Mouse (Mus musculus): Measurements from ENCODE around the gene Rcc2. TPM values are rescaled to one million over a fixed set of nuclear protein-coding genes. Genes with fewer than 3 reads are reported as not detected.
A peak's percentile ranks its signal among the peaks of the same experiment; 100 is the strongest.

Rcc2 gene
- total RNA-seq (2012; rRNA removed) (244 and 249 TPM in 2 replicates), total RNA-seq (2014; rRNA removed) (187 TPM in 2 replicates), polyA plus RNA-seq (2012; ENCODE audit: insufficient read length, low read depth) (319 and 348 TPM in 2 replicates)

DNA sequence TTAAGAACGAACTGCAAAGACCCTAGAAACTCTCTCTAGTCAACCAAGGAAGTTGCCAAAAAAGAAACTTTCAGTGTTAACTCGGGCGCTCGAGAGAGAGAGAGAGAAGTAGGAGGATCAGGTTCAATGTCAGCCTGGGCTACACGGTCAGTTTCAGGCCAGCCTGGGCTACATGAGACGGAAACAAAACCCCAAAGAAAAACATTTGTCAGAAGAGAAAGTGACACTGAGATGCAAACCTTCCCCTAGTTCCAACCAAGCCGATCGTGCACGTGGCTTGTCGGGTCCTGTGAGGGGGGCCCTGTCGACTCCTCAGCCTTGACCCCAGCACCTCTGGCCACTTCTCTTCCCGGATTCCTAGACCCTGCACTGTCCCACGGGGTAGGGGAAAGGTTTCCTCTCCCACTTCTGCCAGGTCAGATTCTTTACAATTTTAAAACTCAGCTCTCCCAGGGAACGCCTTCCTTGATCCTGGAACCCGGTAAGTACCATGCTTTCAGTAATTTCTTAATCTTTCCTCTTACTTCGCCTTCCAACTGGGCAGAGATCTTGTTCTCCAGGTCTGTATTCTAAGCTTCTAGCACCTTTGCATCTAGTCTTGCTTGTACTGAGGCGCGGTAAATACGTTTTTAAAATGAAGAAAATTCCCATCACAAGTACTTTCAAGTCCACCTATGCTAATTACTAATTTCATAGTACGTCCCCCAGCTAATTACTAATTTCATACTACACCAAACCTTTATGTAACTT is at the start of gene Rcc2:
Rcc2 (plus strand) TSS at position 273 of the 750 bp plus-strand sequence.
- peak; percentile 59 for DNase-seq (ENCODE audit: extremely low read depth)
- peak within 1 kb of the TSS; percentile 99 for H3K27ac ChIP-seq (ENCODE audit: insufficient read depth, low read depth)

DNA sequence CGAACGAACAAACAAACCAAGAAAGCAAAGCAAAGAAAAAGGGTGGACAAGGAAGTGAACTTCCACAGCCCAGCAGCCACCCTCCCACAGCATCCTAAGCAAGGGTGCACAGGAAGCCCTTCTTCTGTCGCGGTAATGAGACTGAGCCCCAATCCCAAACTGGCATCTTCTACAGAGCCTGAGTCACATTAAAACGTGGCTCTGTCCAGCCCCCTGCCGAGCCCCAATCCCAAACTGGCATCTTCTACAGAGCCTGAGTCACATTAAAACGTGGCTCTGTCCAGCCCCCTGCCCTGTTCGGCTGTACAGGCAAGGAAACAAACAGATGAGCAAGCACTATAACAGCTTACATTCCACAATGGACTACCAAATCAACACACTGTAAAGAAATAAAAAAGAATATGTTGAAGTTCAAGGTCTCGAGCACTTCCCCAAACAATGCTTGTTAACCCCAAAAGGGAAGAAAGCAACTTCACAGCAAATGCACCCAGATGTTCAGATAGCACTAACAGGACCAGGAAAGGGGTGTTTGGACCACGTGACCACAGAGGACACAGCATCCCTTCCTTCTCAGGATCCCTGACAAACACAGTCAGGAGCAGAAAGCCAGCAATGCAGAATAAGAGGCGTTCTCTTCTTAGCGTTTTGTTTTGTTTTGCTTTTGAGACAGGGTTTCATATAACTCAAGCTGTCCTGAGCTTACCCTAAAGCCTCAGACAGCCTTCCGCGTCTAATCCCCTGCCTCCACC is 46.3 kb upstream of the Rcc2 start:
- peak overlapping the region; percentile 23; the same call in 1 of the 2 replicates for H3K4me2 ChIP-seq (ENCODE audit: insufficient read depth, low read depth, poor library complexity, severe bottlenecking)
- peaks cover 84% of the 10 kb centered on the region for H3K27me3 ChIP-seq (replicated peaks)
- H3K9ac ChIP-seq (ENCODE audit: insufficient read depth, low read depth) = no peak overlapping the region
- in situ Hi-C loops (cut with MboI; ENCODE audit: low pct_ligation_motif_present, low pct_unique_long_range_greater_than_20kb, low sequenced_read_pairs) (no loop called here), dilution Hi-C loops (cut with MboI; ENCODE audit: extremely low pct_ligation_motif_present, extremely low pct_unique_long_range_greater_than_20kb, low sequenced_read_pairs) (no loop called here)
- H3K4me1 ChIP-seq (ENCODE audit: control insufficient read depth in 1 of 2, insufficient read depth in 2 of 2) = no peaks in the 10 kb centered on the region
- no peaks in the 10 kb centered on the region for H3K79me2 ChIP-seq (replicated peaks; ENCODE audit: control insufficient read depth, extremely low read depth, insufficient read depth, poor library complexity, severe bottlenecking)
- no peak for TF ChIP-seq GABPA (IDR thresholded peaks at IDR 0.05; ENCODE audit: insufficient replicate concordance, low read depth, low read length)
- no peak for TF ChIP-seq ZKSCAN1 (IDR thresholded peaks at IDR 0.05; ENCODE audit: borderline replicate concordance, low read depth, low read length)
- TF ChIP-seq RCOR1 (conservative IDR thresholded peaks at IDR 0.05; ENCODE audit: low read depth, low read length) = no peak
- no peak for TF ChIP-seq MAX (IDR thresholded peaks at IDR 0.05; ENCODE audit: low read length)
- TF ChIP-seq SMC3 (IDR thresholded peaks at IDR 0.05; ENCODE audit: low read depth, low read length) = no peak
- TF ChIP-seq PAX5 (IDR thresholded peaks at IDR 0.05; ENCODE audit: low read length) = no peak
- TF ChIP-seq UBTF (IDR thresholded peaks at IDR 0.05; ENCODE audit: low read depth, low read length) = no peak
- no peak for TF ChIP-seq MYC (IDR thresholded peaks at IDR 0.05; ENCODE audit: low read depth, low read length)
- TF ChIP-seq TCF12 (IDR thresholded peaks at IDR 0.05; ENCODE audit: low read depth, low read length) = no peak
- peak; percentile 18; the same call in 1 of the 2 replicates for TF ChIP-seq USF1 (IDR thresholded peaks at IDR 0.05; ENCODE audit: low read depth, low read length)
- TF ChIP-seq USF2 (conservative IDR thresholded peaks at IDR 0.05; ENCODE audit: low read depth, low read length) = 0 out of 2 replicates have a peak, but pooled peaks have one; percentile 13
- no peak for TF ChIP-seq JUND (conservative IDR thresholded peaks at IDR 0.05; ENCODE audit: low read depth, low read length)
- DNase-seq (ENCODE audit: extremely low read depth) = no peak
- no peak overlapping the region for H3K4me3 ChIP-seq (replicated peaks in 1 of 3; ENCODE audit: low read depth in 2 of 3, low read length in 2 of 3, poor library complexity in 1 of 3)
- H3K9me3 ChIP-seq (replicated peaks; ENCODE audit: low read length) = no peaks in the 10 kb centered on the region
- no peaks in the 10 kb centered on the region for H3K36me3 ChIP-seq (replicated peaks in 1 of 2; ENCODE audit: control insufficient read depth in 1 of 2, insufficient read depth in 1 of 2, low read length in 1 of 2)
- no peak overlapping the region for H3K27ac ChIP-seq (ENCODE audit: insufficient read depth, low read depth)

More for the DNA sequence above, at the start of gene Rcc2:
- 0 out of 2 replicates have a peak, but pooled peaks have one; percentile 3 for TF ChIP-seq ZMIZ1 (IDR thresholded peaks at IDR 0.05; ENCODE audit: low read depth, low read length)
- TF ChIP-seq MXI1 (IDR thresholded peaks at IDR 0.05; ENCODE audit: low read depth, low read length) = peak; percentile 33
- TF ChIP-seq ZNF384 (IDR thresholded peaks at IDR 0.05; ENCODE audit: low read depth, low read length) = no peak
- TF ChIP-seq CHD2 (IDR thresholded peaks at IDR 0.05; ENCODE audit: low read length) = no peak
- TF ChIP-seq CTCF (conservative IDR thresholded peaks at IDR 0.05 in 1 of 2, IDR thresholded peaks at IDR 0.05 in 1 of 2; ENCODE audit: low read depth in 2 of 2, low read length in 2 of 2) = no peak
- no peak for TF ChIP-seq RAD21 (IDR thresholded peaks at IDR 0.05; ENCODE audit: low read depth, low read length)
- TF ChIP-seq IRF4 (IDR thresholded peaks at IDR 0.05; ENCODE audit: low read depth, low read length) = no peak
- no peak for TF ChIP-seq ZKSCAN1 (IDR thresholded peaks at IDR 0.05; ENCODE audit: borderline replicate concordance, low read depth, low read length)
- no peak for TF ChIP-seq MEF2A (IDR thresholded peaks at IDR 0.05; ENCODE audit: borderline replicate concordance, low read depth, low read length)
- TF ChIP-seq KAT2A (IDR thresholded peaks at IDR 0.05; ENCODE audit: insufficient replicate concordance, low read length) = no peak
- no peak for TF ChIP-seq ETS1 (conservative IDR thresholded peaks at IDR 0.05; ENCODE audit: low read depth, low read length)
- TF ChIP-seq MYC (IDR thresholded peaks at IDR 0.05; ENCODE audit: low read depth, low read length) = peak; percentile 90
- TF ChIP-seq POLR2AphosphoS2 (IDR thresholded peaks at IDR 0.05; ENCODE audit: low read depth, low read length) = no peak
- TF ChIP-seq E2F4 (IDR thresholded peaks at IDR 0.05; ENCODE audit: insufficient replicate concordance, low read depth, low read length) = no peak
- TF ChIP-seq USF2 (conservative IDR thresholded peaks at IDR 0.05; ENCODE audit: low read depth, low read length) = no peak
- TF ChIP-seq MAFK (IDR thresholded peaks at IDR 0.05; ENCODE audit: insufficient replicate concordance, low read length) = no peak
- no peak for TF ChIP-seq USF1 (IDR thresholded peaks at IDR 0.05; ENCODE audit: low read depth, low read length)
- no peak for TF ChIP-seq EP300 (IDR thresholded peaks at IDR 0.05; ENCODE audit: low read length)
- TF ChIP-seq TBP (conservative IDR thresholded peaks at IDR 0.05; ENCODE audit: low read depth, low read length) = no peak
- no peak for TF ChIP-seq SMC3 (IDR thresholded peaks at IDR 0.05; ENCODE audit: low read depth, low read length)
- TF ChIP-seq RCOR1 (conservative IDR thresholded peaks at IDR 0.05; ENCODE audit: low read depth, low read length) = no peak
- TF ChIP-seq ELF1 (IDR thresholded peaks at IDR 0.05; ENCODE audit: low read depth, low read length) = 0 out of 2 replicates have a peak, but pooled peaks have one; percentile 5
- TF ChIP-seq BHLHE40 (IDR thresholded peaks at IDR 0.05; ENCODE audit: low read depth, low read length) = peak; percentile 77
- TF ChIP-seq MAX (IDR thresholded peaks at IDR 0.05; ENCODE audit: low read length) = peak; percentile 79
- TF ChIP-seq HCFC1 (IDR thresholded peaks at IDR 0.05; ENCODE audit: low read depth, low read length) = no peak
- TF ChIP-seq POLR2A (IDR thresholded peaks at IDR 0.05; ENCODE audit: low read depth, low read length) = no peak
- TF ChIP-seq GABPA (IDR thresholded peaks at IDR 0.05; ENCODE audit: insufficient replicate concordance, low read depth, low read length) = no peak
- TF ChIP-seq TCF12 (IDR thresholded peaks at IDR 0.05; ENCODE audit: low read depth, low read length) = no peak
- TF ChIP-seq MAZ (IDR thresholded peaks at IDR 0.05; ENCODE audit: low read depth, low read length) = no peak
- TF ChIP-seq UBTF (IDR thresholded peaks at IDR 0.05; ENCODE audit: low read depth, low read length) = no peak
- TF ChIP-seq NELFE (IDR thresholded peaks at IDR 0.05; ENCODE audit: low read depth, low read length) = no peak; the same call in 1 of the 2 replicates
- TF ChIP-seq SIN3A (IDR thresholded peaks at IDR 0.05; ENCODE audit: low read length) = 0 out of 2 replicates have a peak, but pooled peaks have one; percentile 65
- Histone ChIP-seq H3K9ac (ENCODE audit: insufficient read depth, low read depth) (peak within 1 kb of the TSS; percentile 92), H3K27me3 (replicated peaks) (no peaks in the 10 kb centered on the region), H3K4me2 (ENCODE audit: insufficient read depth, low read depth, poor library complexity, severe bottlenecking) (peak within 1 kb of the TSS; percentile 66), H3K36me3 (replicated peaks in 1 of 2; ENCODE audit: control insufficient read depth in 1 of 2, insufficient read depth in 1 of 2, low read length in 1 of 2) (peaks cover 14 to 25% of the 10 kb centered on the region in 2 experiments), H3K79me2 (replicated peaks; ENCODE audit: control insufficient read depth, extremely low read depth, insufficient read depth, poor library complexity, severe bottlenecking) (peaks cover 37% of the 10 kb centered on the region), H3K4me3 (replicated peaks in 1 of 3; ENCODE audit: low read depth in 2 of 3, low read length in 2 of 3, poor library complexity in 1 of 3) (peak within 1 kb of the TSS; percentile 63 to 95 (median 81)), H3K4me1 (ENCODE audit: control insufficient read depth in 1 of 2, insufficient read depth in 2 of 2) (peaks cover 18 to 51% of the 10 kb centered on the region in 2 experiments), H3K9me3 (replicated peaks; ENCODE audit: low read length) (no peaks in the 10 kb centered on the region)
- in situ Hi-C loops (cut with MboI; ENCODE audit: low pct_ligation_motif_present, low pct_unique_long_range_greater_than_20kb, low sequenced_read_pairs) = no loop called here
- dilution Hi-C loops (cut with MboI; ENCODE audit: extremely low pct_ligation_motif_present, extremely low pct_unique_long_range_greater_than_20kb, low sequenced_read_pairs) = no loop called here
